Mouse (Mus musculus) forebrain, embryonic 14.5 days (tissue): ENCODE results near the gene Mta3. TPM values are rescaled to one million over a fixed set of nuclear protein-coding genes. Genes with fewer than 3 reads are reported as not detected.

Experiments
- ATAC-seq: fragments of 200-750 bp; cut with Nextera tagmentation; 2 replicates; pipeline ENCODE4 v1.8.0; 2017; ENCODE audit warnings: mild to moderate bottlenecking, moderate library complexity
- DNase-seq: peaks from one replicate; pipeline ENCODE4 v3.0.0-alpha.2; 2015; ENCODE audit warnings: low spot score
- H3K27ac ChIP-seq: fragments of 300-500 bp; sonication (generic); 2 replicates; pipeline ENCODE4 v1.5.1; 2014; ENCODE audit warnings: low read depth, mild to moderate bottlenecking, control low read depth, low read length, moderate library complexity
- H3K27me3 ChIP-seq: fragments of 300-500 bp; sonication (generic); replicated peaks from 2 replicates; pipeline ENCODE4 v1.6.1; 2014; ENCODE audit warnings: low read length, control low read depth, mixed read lengths; ENCODE audit not compliant: control insufficient read depth, insufficient read depth
- H3K36me3 ChIP-seq: fragments of 300-500 bp; sonication (generic); 2 replicates; pipeline ENCODE4 v1.6.1; 2014; ENCODE audit warnings: low read length, control low read depth; ENCODE audit not compliant: control insufficient read depth, insufficient read depth
- H3K4me1 ChIP-seq: fragments of 300-500 bp; sonication (generic); 2 replicates; pipeline ENCODE4 v1.6.1; 2014; ENCODE audit warnings: antibody characterized with exemption, low read length, control low read depth; ENCODE audit not compliant: control insufficient read depth, insufficient read depth
- H3K4me2 ChIP-seq: fragments of 300-500 bp; sonication (generic); 2 replicates; pipeline ENCODE4 v1.6.1; 2014; ENCODE audit warnings: mild to moderate bottlenecking, control low read depth, low read length
- H3K4me3 ChIP-seq: fragments of 300-500 bp; sonication (generic); 2 replicates; pipeline ENCODE4 v1.5.1; 2014; ENCODE audit warnings: low read depth, low read length, control low read depth
- H3K9ac ChIP-seq: fragments of 300-500 bp; sonication (generic); 2 replicates; pipeline ENCODE4 v1.6.1; 2014; ENCODE audit warnings: mild to moderate bottlenecking, low read length, control low read depth, moderate library complexity
- H3K9me3 ChIP-seq: fragments of 300-500 bp; sonication (generic); replicated peaks from 2 replicates; pipeline ENCODE4 v1.6.1; 2016; ENCODE audit warnings: low read length, control low read depth, mixed read lengths; ENCODE audit not compliant: control insufficient read depth
- WGBS: fragments of 180-500 bp; shearing (Covaris S2); extraction: QIAGEN DNeasy Blood & Tissue Kit; methylation state at CpG from one replicate; pipeline ENCODE4 v1.1.7; 2014; 5-methylcytosine and 5-hydroxymethylcytosine counted together
- polyA plus RNA-seq: library from polyadenylated mRNA; unstranded; fragments of >200 nt; fragmentation: Nextera tagmentation; extraction: Ambion mirVana; gene quantifications from 2 replicates; pipeline ENCODE4 v1.2.1, GENCODE M21; 2014

Mta3 gene
- polyA plus RNA-seq, 1 experiment from 2014 or later: 26.5 TPM

GRCm38 (mm10) chr17:83805078-83805477, 99.1 kb downstream of the Mta3 start:
- no peak for DNase-seq
- Histone ChIP-seq H3K4me2 (no peak overlapping the region), H3K36me3 (peaks cover 17% of the 10 kb centered on the region; the same call in 1 of the 2 replicates), H3K27ac (no peak overlapping the region), H3K27me3 (no peaks in the 10 kb centered on the region), H3K9me3 (no peaks in the 10 kb centered on the region), H3K9ac (no peak overlapping the region), H3K4me3 (no peak overlapping the region), H3K4me1 (no peaks in the 10 kb centered on the region)
- ATAC-seq: no peak
- 95% methylated on average over 9 of the region's 9 CpGs for WGBS

- 86% methylated on average over 7 of the region's 7 CpGs for WGBS
- H3K9me3 ChIP-seq: no peaks in the 10 kb centered on the region
- no peak overlapping the region for H3K27ac ChIP-seq
- peaks cover 17% of the 10 kb centered on the region; the same call in 1 of the 2 replicates for H3K36me3 ChIP-seq
- H3K4me1 ChIP-seq: no peaks in the 10 kb centered on the region
- H3K4me2 ChIP-seq: no peak overlapping the region
- no peaks in the 10 kb centered on the region for H3K27me3 ChIP-seq
- ATAC-seq: no peak
- no peak for DNase-seq
- no peak overlapping the region for H3K9ac ChIP-seq
- no peak overlapping the region for H3K4me3 ChIP-seq
Measured at GRCm38 (mm10) chr17:83807345-83807744, 101.4 kb downstream of the Mta3 start.

GRCm38 (mm10) chr17:83807778-83808398, 101.9 kb downstream of the Mta3 start:
- no peak overlapping the region for H3K4me3 ChIP-seq
- no peak for ATAC-seq
- H3K27me3 ChIP-seq: no peaks in the 10 kb centered on the region
- 77% methylated on average over 11 of the region's 11 CpGs for WGBS
- no peaks in the 10 kb centered on the region for H3K4me1 ChIP-seq
- peaks cover 17% of the 10 kb centered on the region; the same call in 1 of the 2 replicates for H3K36me3 ChIP-seq
- H3K9me3 ChIP-seq: no peaks in the 10 kb centered on the region
- DNase-seq: peak; percentile 75
- no peak overlapping the region for H3K4me2 ChIP-seq
- H3K27ac ChIP-seq: no peak overlapping the region
- H3K9ac ChIP-seq: no peak overlapping the region

GRCm38 (mm10) chr17:83808476-83809098, 102.6 kb downstream of the Mta3 start:
- H3K4me3 ChIP-seq: no peak overlapping the region
- H3K27me3 ChIP-seq: no peaks in the 10 kb centered on the region
- H3K9ac ChIP-seq: no peak overlapping the region
- WGBS: 88% methylated on average over 12 of the region's 12 CpGs
- H3K27ac ChIP-seq: no peak overlapping the region
- DNase-seq: no peak
- H3K4me2 ChIP-seq: no peak overlapping the region
- no peaks in the 10 kb centered on the region for H3K4me1 ChIP-seq
- no peaks in the 10 kb centered on the region for H3K9me3 ChIP-seq
- H3K36me3 ChIP-seq: peaks cover 17% of the 10 kb centered on the region; the same call in 1 of the 2 replicates
- no peak for ATAC-seq

- Histone ChIP-seq H3K27me3 (no peaks in the 10 kb centered on the region), H3K4me1 (no peaks in the 10 kb centered on the region), H3K4me2 (no peak overlapping the region), H3K4me3 (no peak overlapping the region), H3K9ac (no peak overlapping the region), H3K36me3 (peaks cover 17% of the 10 kb centered on the region; the same call in 1 of the 2 replicates), H3K9me3 (no peaks in the 10 kb centered on the region), H3K27ac (no peak overlapping the region)
- 88% methylated on average over 17 of the region's 17 CpGs for WGBS
- no peak for DNase-seq
- no peak for ATAC-seq
Measured at GRCm38 (mm10) chr17:83809197-83809829, 103.3 kb downstream of the Mta3 start.

- DNase-seq (no peak), ATAC-seq (no peak)
- H3K27ac ChIP-seq: no peak overlapping the region
- no peaks in the 10 kb centered on the region for H3K4me1 ChIP-seq
- H3K36me3 ChIP-seq: peaks cover 10% of the 10 kb centered on the region; the same call in 1 of the 2 replicates
- H3K4me3 ChIP-seq: no peak overlapping the region
- no peaks in the 10 kb centered on the region for H3K27me3 ChIP-seq
- 94% methylated on average over 5 of the region's 5 CpGs for WGBS
- H3K9me3 ChIP-seq: no peaks in the 10 kb centered on the region
- no peak overlapping the region for H3K9ac ChIP-seq
- no peak overlapping the region for H3K4me2 ChIP-seq
Measured at GRCm38 (mm10) chr17:83810285-83810684, 104.3 kb downstream of the Mta3 start.

GRCm38 (mm10) chr17:83812200-83812944, 106.4 kb downstream of the Mta3 start:
- no peaks in the 10 kb centered on the region for H3K4me1 ChIP-seq
- H3K36me3 ChIP-seq: 0 out of 2 replicates have a peak, but pooled peaks cover under 1% of the 10 kb centered on the region
- H3K27ac ChIP-seq: no peak overlapping the region
- 91% methylated on average over 17 of the region's 17 CpGs for WGBS
- DNase-seq (no peak), ATAC-seq (no peak)
- H3K9ac ChIP-seq: no peak overlapping the region
- no peaks in the 10 kb centered on the region for H3K27me3 ChIP-seq
- no peaks in the 10 kb centered on the region for H3K9me3 ChIP-seq
- no peak overlapping the region for H3K4me2 ChIP-seq
- H3K4me3 ChIP-seq: no peak overlapping the region

GRCm38 (mm10) chr17:83813050-83813449, 107.1 kb downstream of the Mta3 start:
- H3K4me3 ChIP-seq: no peak overlapping the region
- DNase-seq (no peak), ATAC-seq (no peak)
- 97% methylated on average over 4 of the region's 4 CpGs for WGBS
- no peaks in the 10 kb centered on the region for H3K4me1 ChIP-seq
- H3K27ac ChIP-seq: no peak overlapping the region
- no peak overlapping the region for H3K9ac ChIP-seq
- H3K9me3 ChIP-seq: no peaks in the 10 kb centered on the region
- H3K4me2 ChIP-seq: no peak overlapping the region
- H3K27me3 ChIP-seq: no peaks in the 10 kb centered on the region
- H3K36me3 ChIP-seq: no peaks in the 10 kb centered on the region
